Mouse (Mus musculus) natural killer cell, adult 2 months (primary cell): ENCODE data around the gene Aqp9.
A peak's percentile ranks its signal among the peaks of the same experiment; 100 is the strongest.
"Not testable (repeated sequence)": the region's sequence is repeated elsewhere in the genome, so short reads cannot be mapped to it uniquely, and the experiment has no call there.

Source experiments
- DNase-seq, 2 experiments: peaks; one replicate each; pipeline ENCODE4 v3.0.0; 2022; ENCODE audit warnings: low spot score in 2 of 2

Gene Aqp9

DNA sequence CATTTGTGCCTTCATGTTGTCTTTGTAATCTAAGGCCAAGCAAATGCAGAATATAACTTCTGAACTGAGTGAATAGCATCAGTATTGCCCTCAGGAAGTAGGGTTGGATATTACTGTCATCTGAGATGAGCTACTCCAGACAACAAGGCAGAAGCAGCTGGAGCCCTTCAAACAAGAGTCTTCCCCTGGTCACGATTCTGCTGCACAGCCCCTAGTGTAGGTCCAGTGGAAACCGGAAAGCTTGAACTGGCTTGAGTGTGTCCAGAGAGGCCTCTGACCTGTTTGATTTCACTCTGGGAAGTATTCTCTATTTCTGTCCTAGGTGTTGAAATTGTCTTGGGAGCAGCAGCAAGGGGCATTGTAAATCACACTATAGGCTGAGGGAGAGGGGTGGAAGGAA is 29.5 kb downstream of the Aqp9 start:
- DNase-seq: no peak

GRCm38 (mm10) chr9:71137267-71137945 is 31.1 kb downstream of the Aqp9 start:
- DNase-seq: no peak

GRCm38 (mm10) chr9:71135073-71135472 is 33.4 kb downstream of the Aqp9 start:
- no peak for DNase-seq

DNA sequence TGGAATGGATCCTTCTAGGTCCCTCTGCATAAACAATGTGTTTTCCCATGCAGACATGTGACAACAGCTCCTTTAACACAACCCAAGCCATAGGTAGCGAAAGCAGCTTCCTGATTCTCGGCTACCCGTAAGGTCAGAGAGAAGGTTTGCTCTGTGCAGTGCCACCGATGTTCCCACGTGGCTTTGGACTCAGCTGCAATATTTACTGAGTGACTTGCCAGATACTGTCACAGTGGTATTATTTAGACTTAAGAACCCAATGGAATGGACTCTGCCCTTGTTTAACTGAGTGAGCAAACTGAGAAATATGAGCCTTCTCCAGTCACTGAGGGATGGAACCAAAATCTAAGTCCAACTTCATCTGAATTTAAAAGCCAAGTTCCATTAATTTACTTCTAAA is 35.3 kb downstream of the Aqp9 start:
- DNase-seq: no peak

DNA sequence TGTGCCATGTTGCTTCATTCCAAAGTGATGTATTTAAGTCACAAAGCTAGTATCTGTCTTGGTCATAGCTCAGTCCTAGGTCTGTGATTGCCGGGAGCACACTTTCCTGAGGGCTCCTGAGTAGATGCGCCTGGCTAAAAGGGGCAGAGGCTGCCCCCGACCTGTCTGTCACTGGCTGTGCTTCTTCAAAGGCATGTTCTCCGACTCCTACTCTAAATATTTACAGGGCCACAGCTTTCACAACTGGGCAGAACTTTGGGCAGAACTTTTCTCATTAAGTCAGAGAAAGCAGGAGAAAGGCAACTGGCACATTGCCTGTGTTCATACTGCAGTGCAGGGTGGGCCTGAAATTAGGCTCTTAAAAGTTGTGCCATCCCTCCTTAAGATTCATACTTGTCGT is 36.7 kb downstream of the Aqp9 start:
- no peak for DNase-seq

DNA sequence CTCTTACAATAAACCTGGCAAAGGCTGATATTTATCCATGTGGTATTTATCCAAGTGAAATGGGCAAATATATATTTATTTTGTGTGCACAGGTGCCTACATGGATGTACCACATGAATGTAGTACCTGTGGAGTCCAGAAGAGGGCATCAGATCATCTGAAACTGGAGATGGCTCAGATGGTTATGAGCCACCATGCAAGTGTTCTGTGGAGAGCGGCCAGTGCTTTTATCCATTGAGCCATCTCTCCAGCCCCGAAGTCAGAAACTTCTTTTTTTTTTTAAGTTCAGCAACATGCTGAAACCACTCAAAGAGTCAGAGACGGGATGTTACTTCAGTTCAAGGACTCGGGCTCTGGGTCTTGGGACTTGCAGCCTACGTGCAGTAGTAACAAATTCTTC is 39.6 kb downstream of the Aqp9 start:
- DNase-seq: peak; percentile 21 to 56

- peak in 1 of 2 experiments; percentile 43 for DNase-seq
Observed at GRCm38 (mm10) chr9:71126205-71126604, 42.3 kb downstream of the Aqp9 start.

DNA sequence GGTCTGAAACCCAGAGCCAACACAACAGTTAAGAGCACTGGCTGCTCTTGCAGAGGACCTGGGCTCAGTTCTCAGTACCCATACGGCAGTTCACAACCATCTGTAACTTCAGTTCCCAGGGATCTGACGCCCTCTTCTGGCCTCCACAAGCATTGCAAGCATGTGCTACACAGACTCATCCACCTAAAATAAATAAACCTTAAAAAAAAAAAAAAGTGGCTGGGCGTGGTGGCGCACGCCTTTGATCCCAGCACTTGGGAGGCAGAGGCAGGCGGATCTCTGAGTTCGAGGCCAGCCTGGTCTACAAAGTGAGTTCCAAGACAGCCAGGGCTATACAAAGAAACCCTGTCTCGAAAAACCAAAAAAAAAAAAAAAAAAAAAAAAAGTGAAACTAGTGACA is 45.4 kb downstream of the Aqp9 start:
- DNase-seq: not testable (repeated sequence)

DNA sequence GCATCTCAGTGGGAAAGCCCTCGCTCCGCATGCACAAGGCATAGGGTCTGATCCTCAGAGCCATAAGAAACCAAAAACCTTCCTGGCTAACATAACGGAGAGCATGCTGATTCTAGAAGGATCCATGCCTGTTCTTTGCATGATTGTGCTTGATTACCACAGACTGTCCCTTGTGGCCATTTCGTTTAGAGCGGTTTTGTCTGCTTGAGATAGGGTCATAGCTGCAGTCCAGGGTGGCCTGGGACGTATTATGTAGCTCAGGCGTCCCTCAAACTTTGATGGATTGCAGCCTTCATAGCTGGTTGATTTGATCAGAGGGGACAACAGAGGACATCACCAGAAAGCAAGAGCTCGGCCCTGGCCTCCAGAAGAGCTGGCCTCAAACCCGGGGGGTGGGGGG is 47.6 kb downstream of the Aqp9 start:
- no peak for DNase-seq

DNA sequence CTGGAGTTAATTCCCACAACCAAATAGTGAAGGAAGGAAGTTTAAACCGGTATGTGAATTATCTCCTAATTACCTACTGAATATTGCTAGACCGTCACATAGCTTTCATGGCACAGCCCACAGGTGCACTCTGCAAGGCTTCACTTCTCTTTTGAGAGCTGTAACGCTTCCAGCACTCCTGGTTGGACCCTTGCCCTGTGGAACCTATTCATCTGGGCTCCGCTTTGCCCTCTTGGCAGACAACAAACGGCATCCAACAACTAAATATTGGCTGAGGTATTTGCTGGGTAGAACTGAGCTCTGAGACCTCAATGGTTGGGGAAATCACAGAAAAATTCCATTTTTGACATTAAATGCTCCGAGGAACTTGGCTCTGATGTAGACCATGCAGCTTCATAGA is 55.3 kb downstream of the Aqp9 start:
- DNase-seq: no peak

GRCm38 (mm10) chr9:71103521-71103920 is 65.0 kb downstream of the Aqp9 start:
- no peak for DNase-seq

DNA sequence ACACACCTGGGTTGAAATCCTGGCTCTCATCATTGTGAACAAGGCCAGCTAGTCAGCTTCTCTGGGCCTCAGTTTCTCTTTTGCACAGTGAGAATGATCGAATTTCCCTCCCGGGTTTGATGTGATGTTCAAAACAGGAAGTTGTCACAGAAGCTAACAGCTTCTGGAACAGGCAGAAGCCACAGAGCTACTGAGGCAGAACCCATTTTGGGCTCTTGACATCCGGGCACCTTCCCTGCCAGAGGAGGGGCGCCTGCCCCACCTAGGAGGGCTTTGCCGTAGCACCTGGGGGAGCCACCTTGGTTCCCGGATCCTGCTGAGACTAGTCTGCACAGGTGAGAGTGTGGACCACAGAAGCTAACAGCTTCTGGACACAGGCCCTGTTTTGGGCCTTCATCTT is 74.4 kb downstream of the Aqp9 start:
- peak in 1 of 2 experiments; percentile 37 for DNase-seq

DNA sequence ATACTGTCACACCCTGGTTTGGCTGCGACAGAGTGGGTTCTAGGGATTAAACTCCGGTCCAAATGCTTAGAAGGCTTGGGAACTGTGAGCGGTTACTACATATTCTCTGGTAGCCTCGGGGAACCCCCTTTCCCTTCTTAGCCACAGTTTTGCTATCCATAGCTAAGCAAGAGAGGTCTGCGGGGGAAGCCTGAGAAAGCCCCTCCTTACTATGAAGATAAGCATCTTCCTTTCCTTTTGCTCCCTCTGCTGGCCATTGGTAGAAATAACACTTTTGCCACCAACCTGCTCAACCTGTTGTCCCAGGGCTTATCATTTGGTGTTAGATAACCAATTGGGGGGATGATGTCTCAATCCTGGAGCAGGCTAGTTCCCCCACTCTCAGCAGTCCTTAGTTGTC is 76.4 kb downstream of the Aqp9 start:
- peak; percentile 30 to 60 for DNase-seq

- DNase-seq: no peak
Observed at GRCm38 (mm10) chr9:71079201-71079600, 89.3 kb downstream of the Aqp9 start.

DNA sequence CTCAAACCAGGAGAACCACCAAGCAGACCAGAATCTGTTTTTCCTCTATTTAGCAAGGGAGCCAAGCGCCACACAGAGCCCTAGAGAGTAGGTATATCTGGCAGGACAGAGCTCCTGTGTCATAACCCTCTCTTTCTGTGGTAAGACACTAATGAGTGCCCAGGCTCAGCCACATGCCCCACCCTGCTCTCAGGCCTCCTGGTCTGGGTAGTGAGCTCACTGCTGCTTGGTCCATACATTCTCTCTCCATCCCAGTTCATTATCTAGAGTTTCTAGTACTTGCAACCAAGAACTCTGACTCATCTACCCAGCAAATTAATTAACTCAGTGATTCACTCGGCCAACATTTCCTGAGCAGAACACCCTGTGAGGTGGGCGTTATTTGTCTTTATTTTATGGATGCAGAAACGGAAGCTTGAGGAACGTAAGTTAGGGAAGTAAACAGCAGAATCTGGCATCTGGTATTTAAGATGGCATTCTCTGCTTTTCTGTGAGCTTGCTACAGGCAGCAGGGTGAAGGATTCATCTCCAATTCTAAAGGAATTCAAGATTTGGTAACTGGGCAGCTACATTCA is 91.1 kb downstream of the Aqp9 start:
- DNase-seq: no peak

DNA sequence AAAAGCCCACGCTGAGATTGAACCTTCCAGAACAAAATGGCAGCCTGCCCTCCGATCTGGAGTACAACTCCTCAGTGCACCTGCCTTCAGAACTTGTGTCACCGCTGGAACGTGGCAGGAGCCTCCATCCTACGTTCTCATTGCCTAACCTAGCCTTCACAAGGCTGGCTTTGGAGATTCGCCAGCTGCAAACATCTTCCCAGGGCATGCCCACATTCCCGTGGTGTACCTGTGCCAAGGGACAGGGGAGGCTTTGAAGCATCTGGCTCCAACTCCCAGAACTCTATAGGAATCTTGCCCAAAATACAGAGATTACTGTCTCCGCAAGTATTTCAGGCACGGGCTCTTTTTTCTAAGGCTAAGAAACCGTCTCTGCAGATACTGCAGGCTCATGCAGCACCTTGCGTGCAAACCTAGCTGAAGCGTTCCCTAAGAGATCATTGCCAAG is 92.3 kb downstream of the Aqp9 start:
- no peak for DNase-seq

- DNase-seq: peak; percentile 10 to 56
Observed at GRCm38 (mm10) chr9:71073831-71074230, 94.7 kb downstream of the Aqp9 start.

DNA sequence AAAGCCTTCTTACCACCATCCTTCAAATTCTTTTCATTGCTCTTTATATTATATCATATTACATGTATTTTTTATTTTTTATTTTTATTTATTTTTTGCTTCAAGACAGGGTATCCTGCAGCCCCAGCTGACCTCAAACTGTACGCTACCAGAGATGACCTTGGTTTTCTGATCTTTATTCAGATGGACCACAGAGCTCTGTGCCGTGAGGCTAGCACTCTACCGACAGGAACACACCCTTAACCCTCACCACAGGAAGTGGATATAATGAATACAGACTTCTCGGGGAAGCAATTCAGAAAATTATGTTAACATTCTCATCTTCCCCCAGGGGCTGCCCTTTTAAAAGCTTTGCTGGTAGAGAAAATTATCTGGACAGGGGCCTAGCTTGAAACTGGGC is 95.4 kb downstream of the Aqp9 start:
- no peak for DNase-seq

DNA sequence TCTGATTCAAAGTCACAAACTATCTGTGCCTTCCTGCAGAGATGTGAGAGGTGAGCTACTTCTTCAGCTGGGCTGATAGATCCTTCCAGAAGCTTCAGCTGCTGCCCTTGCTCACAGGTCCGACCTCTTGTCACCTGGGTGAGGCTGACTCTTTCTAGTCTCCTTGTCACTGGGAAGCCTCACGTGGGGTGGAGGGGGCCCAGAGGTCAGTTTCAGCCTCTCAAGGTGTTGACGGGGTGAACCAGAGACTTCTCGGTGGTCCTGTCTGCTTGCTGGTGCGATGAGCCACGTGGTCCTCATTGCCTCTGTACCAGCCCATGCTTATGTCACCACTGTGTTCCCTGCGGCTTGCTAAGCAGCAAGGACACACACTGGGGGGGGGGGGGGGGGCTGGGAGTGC is 96.0 kb downstream of the Aqp9 start:
- no peak for DNase-seq

DNA sequence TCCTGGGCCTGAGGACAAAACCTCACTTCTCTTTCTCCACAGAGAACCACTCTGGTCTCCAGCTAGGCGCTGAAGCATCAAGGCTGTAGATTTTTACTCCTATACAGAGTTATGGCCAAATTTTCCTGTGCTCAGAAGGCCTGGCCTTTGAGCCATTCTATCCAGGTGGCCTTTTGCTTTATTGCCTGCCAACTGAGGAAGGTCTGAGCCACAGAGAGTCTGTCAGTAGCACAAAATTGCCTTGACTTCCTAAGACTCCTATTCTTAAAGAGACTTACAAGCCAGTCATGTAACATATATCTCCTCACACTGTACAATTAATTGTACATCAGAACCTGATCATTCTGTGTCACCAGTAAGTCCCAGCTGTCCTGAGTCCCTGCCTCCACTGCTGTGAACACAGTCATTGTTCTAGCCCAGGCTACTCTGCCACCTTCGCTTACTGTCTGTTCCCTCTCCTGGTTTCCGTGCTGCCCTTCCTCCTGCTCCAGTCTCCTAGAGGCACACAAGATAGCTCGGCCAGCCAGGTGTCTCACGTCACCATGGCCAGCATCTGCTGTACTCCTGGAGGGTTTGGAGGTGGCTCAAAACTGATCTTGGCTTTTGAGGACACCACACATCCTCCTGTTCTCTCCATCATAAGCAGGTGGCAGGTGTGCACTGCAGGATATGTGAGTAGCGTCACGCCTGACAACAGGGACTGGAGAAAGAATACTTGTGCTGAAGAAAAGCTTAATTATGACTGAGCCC is 96.7 kb downstream of the Aqp9 start:
- DNase-seq: no peak

GRCm38 (mm10) chr9:71070628-71071027 is 97.9 kb downstream of the Aqp9 start:
- DNase-seq: no peak

GRCm38 (mm10) chr9:71068866-71069390 is 99.6 kb downstream of the Aqp9 start:
- no peak for DNase-seq

- DNase-seq: no peak
Observed at GRCm38 (mm10) chr9:71067156-71067555, 101.3 kb downstream of the Aqp9 start.
